In genomic region chr2:165883846-165884576, GRCm38 (mm10) we compare ENCODE assay signal across 8 mouse cellular contexts. TPM values are rescaled to one million over a fixed set of nuclear protein-coding genes. Genes with fewer than 3 reads are reported as not detected.
A peak's percentile ranks its signal among the peaks of the same experiment; 100 is the strongest.
DNase-seq lines count a peak whose midpoint lies in the region; ATAC-seq lines count a peak whose summit lies in the region.

No protein-coding gene starts in this region.

- H3K9ac ChIP-seq in forebrain, embryonic 12.5 days = peak overlapping the region; percentile 58
- H3K9ac ChIP-seq in hindbrain, embryonic 11.5 days (ENCODE audit: low read depth, low read length) = peak overlapping the region; percentile 70

- peaks cover 99% of the 10 kb centered on the region for H3K4me1 ChIP-seq in forebrain, embryonic 12.5 days
- peaks cover 76% of the 10 kb centered on the region for H3K4me1 ChIP-seq in hindbrain, embryonic 11.5 days (replicated peaks; ENCODE audit: control insufficient read depth, insufficient read depth, low read length)

- H3K27ac ChIP-seq in forebrain, embryonic 12.5 days = peak overlapping the region; percentile 100
- peak overlapping the region; percentile 100 for H3K27ac ChIP-seq in hindbrain, embryonic 11.5 days (ENCODE audit: low read depth, low read length)

- DNase-seq in adrenal gland, adult (ENCODE audit: inconsistent age in 2 of 2, low spot score in 1 of 2) = peak; percentile 75 to 87
- no peak for DNase-seq in adrenal gland, postnatal 10 days
- DNase-seq in Muller cell, postnatal 12 days (ENCODE audit: inconsistent ontology term) = peak; percentile 58
- DNase-seq in hindbrain, embryonic 11.5 days (ENCODE audit: low spot score) = no peak
- peak; percentile 70 to 72 for DNase-seq in layer of hippocampus, postnatal 36 days
- peak; percentile 85 for DNase-seq in lung, postnatal 25 days (ENCODE audit: low spot score)
- peak; percentile 69 to 70 for DNase-seq in spleen, postnatal 36 days (ENCODE audit: low spot score in 2 of 2)

- H3K4me2 ChIP-seq in forebrain, embryonic 12.5 days = peak overlapping the region; percentile 63
- H3K4me2 ChIP-seq in hindbrain, embryonic 11.5 days (replicated peaks; ENCODE audit: low read depth, low read length) = peak overlapping the region; percentile 56

- no peaks in the 10 kb centered on the region for H3K27me3 ChIP-seq in forebrain, embryonic 12.5 days
- no peaks in the 10 kb centered on the region for H3K27me3 ChIP-seq in hindbrain, embryonic 11.5 days (ENCODE audit: control insufficient read depth, insufficient read depth, low read length)

- H3K9me3 ChIP-seq in forebrain, embryonic 12.5 days = no peaks in the 10 kb centered on the region
- H3K9me3 ChIP-seq in hindbrain, embryonic 11.5 days (ENCODE audit: control insufficient read depth, low read length) = no peaks in the 10 kb centered on the region

- peak overlapping the region; percentile 30 for H3K4me3 ChIP-seq in forebrain, embryonic 12.5 days (replicated peaks)
- peak overlapping the region; percentile 30 for H3K4me3 ChIP-seq in hindbrain, embryonic 11.5 days (ENCODE audit: low read depth, low read length)

- no peak for ATAC-seq in forebrain, embryonic 12.5 days (ENCODE audit: low FRiP score)
- ATAC-seq in hindbrain, embryonic 11.5 days (ENCODE audit: low FRiP score) = no peak

- WGBS in forebrain, embryonic 12.5 days = 13% methylated on average over 11 of the region's 11 CpGs
- WGBS in hindbrain, embryonic 11.5 days = 23% methylated on average over 11 of the region's 11 CpGs

- H3K36me3 ChIP-seq in forebrain, embryonic 12.5 days (replicated peaks) = no peaks in the 10 kb centered on the region
- H3K36me3 ChIP-seq in hindbrain, embryonic 11.5 days (ENCODE audit: control insufficient read depth, insufficient read depth, low read length) = no peaks in the 10 kb centered on the region

RNA-seq across cellular contexts. Expression of gene Zmynd8, which starts 14.8 kb away (rescaled TPM):
- total RNA-seq in adrenal gland, postnatal 10 days (2021) = 10 to 100 TPM; 39.8 to 57.2 TPM
- polyA plus RNA-seq in forebrain, embryonic 12.5 days (2016; fragmentation: Nextera tagmentation; extraction: Ambion mirVana) = 67.6 and 71.5 TPM in 2 replicates
- 41.9 and 52.9 TPM in 2 replicates for polyA plus RNA-seq in hindbrain, embryonic 11.5 days (2014; fragmentation: Nextera tagmentation; extraction: Ambion mirVana)
- total RNA-seq in layer of hippocampus, postnatal 36 days (2021) = 100 to 1,000 TPM; 162 to 181 TPM

Comparison
In these comparisons a context has a peak if more than half of its experiments do, and no peak if none do; other contexts are left out.
1. DNase-seq: peak in adrenal gland, adult (2 of 2), Muller cell, postnatal 12 days (single experiment), layer of hippocampus, postnatal 36 days (2 of 2), lung, postnatal 25 days (single experiment) and spleen, postnatal 36 days (2 of 2); none in adrenal gland, postnatal 10 days (single experiment) and hindbrain, embryonic 11.5 days (single experiment).